Mouse (Mus musculus): ENCODE results near the gene Helb. TPM values are rescaled to one million over a fixed set of nuclear protein-coding genes. Genes with fewer than 3 reads are reported as not detected.

Helb gene
- total and polyA plus RNA-seq, 2 experiments from 2014 or later = 2.1 to 3.9 TPM

- Histone ChIP-seq H3K36me3 (ENCODE audit: insufficient read depth) (no peaks in the 10 kb centered on the region), H3K4me2 (ENCODE audit: low read depth) (no peak overlapping the region), H3K4me1 (ENCODE audit: insufficient read depth) (no peaks in the 10 kb centered on the region), H3K9ac (no peak overlapping the region), H3K4me3 (ENCODE audit: low read depth, low read length) (no peak overlapping the region), H3K27me3 (ENCODE audit: insufficient read depth, low read length) (no peaks in the 10 kb centered on the region; the same call in 1 of the 2 replicates), H3K9me3 (ENCODE audit: low read length) (no peaks in the 10 kb centered on the region), H3K27ac (ENCODE audit: low read depth, low read length) (no peak overlapping the region)
- ATAC-seq (no peak), DNase-seq (no peak)
- TF ChIP-seq CTCF (IDR thresholded peaks at IDR 0.05; ENCODE audit: low read depth) = no peak
- WGBS = 85% methylated on average over 12 of the region's 12 CpGs
Observed at GRCm38 (mm10) chr10:120136020-120136562, 23.3 kb upstream of the Helb start.

- WGBS = 32% methylated on average over 11 of the region's 11 CpGs
- H3K4me3 ChIP-seq (ENCODE audit: low read depth, low read length) = no peak overlapping the region
- no peak overlapping the region for H3K27ac ChIP-seq (ENCODE audit: low read depth, low read length)
- ATAC-seq (peak; percentile 29; the same call in 1 of the 2 replicates), DNase-seq (no peak)
- H3K4me2 ChIP-seq (ENCODE audit: low read depth) = no peak overlapping the region
- H3K27me3 ChIP-seq (ENCODE audit: insufficient read depth, low read length) = no peaks in the 10 kb centered on the region; the same call in 1 of the 2 replicates
- no peak overlapping the region for H3K9ac ChIP-seq
- no peaks in the 10 kb centered on the region for H3K36me3 ChIP-seq (ENCODE audit: insufficient read depth)
- no peaks in the 10 kb centered on the region for H3K9me3 ChIP-seq (ENCODE audit: low read length)
- no peaks in the 10 kb centered on the region for H3K4me1 ChIP-seq (ENCODE audit: insufficient read depth)
- TF ChIP-seq CTCF (IDR thresholded peaks at IDR 0.05; ENCODE audit: low read depth) = no peak
Observed at GRCm38 (mm10) chr10:120133697-120134096, 20.9 kb upstream of the Helb start.

GRCm38 (mm10) chr10:120130621-120131020, 17.8 kb upstream of the Helb start:
- TF ChIP-seq CTCF (IDR thresholded peaks at IDR 0.05; ENCODE audit: low read depth) = peak; percentile 70
- peak; percentile 71 for ATAC-seq
- peak; percentile 77 for DNase-seq
- H3K9me3 ChIP-seq (ENCODE audit: low read length) = no peaks in the 10 kb centered on the region
- no peak overlapping the region for H3K9ac ChIP-seq
- H3K27me3 ChIP-seq (ENCODE audit: insufficient read depth, low read length) = no peaks in the 10 kb centered on the region
- H3K4me3 ChIP-seq (ENCODE audit: low read depth, low read length) = no peak overlapping the region
- no peaks in the 10 kb centered on the region for H3K36me3 ChIP-seq (ENCODE audit: insufficient read depth)
- H3K4me2 ChIP-seq (ENCODE audit: low read depth) = no peak overlapping the region
- 63% methylated on average over 16 of the region's 16 CpGs for WGBS
- no peaks in the 10 kb centered on the region for H3K4me1 ChIP-seq (ENCODE audit: insufficient read depth)
- H3K27ac ChIP-seq (ENCODE audit: low read depth, low read length) = no peak overlapping the region

- Histone ChIP-seq H3K4me2 (ENCODE audit: low read depth) (no peak overlapping the region), H3K4me1 (ENCODE audit: insufficient read depth) (no peaks in the 10 kb centered on the region), H3K9ac (no peak overlapping the region), H3K9me3 (ENCODE audit: low read length) (no peaks in the 10 kb centered on the region), H3K27me3 (ENCODE audit: insufficient read depth, low read length) (no peaks in the 10 kb centered on the region), H3K36me3 (ENCODE audit: insufficient read depth) (no peaks in the 10 kb centered on the region), H3K4me3 (ENCODE audit: low read depth, low read length) (no peak overlapping the region), H3K27ac (ENCODE audit: low read depth, low read length) (no peak overlapping the region)
- TF ChIP-seq CTCF (IDR thresholded peaks at IDR 0.05; ENCODE audit: low read depth) = no peak
- 49% methylated on average over 13 of the region's 13 CpGs for WGBS
- DNase-seq = no peak
- ATAC-seq = no peak
Observed at GRCm38 (mm10) chr10:120128601-120129277, 16.0 kb upstream of the Helb start.

GRCm38 (mm10) chr10:120125465-120125857, 12.7 kb upstream of the Helb start:
- Histone ChIP-seq H3K27ac (ENCODE audit: low read depth, low read length) (no peak overlapping the region), H3K9ac (no peak overlapping the region), H3K4me2 (ENCODE audit: low read depth) (no peak overlapping the region), H3K4me3 (ENCODE audit: low read depth, low read length) (no peak overlapping the region), H3K9me3 (ENCODE audit: low read length) (no peaks in the 10 kb centered on the region), H3K27me3 (ENCODE audit: insufficient read depth, low read length) (no peaks in the 10 kb centered on the region), H3K36me3 (ENCODE audit: insufficient read depth) (no peaks in the 10 kb centered on the region), H3K4me1 (ENCODE audit: insufficient read depth) (no peaks in the 10 kb centered on the region)
- ATAC-seq (no peak), DNase-seq (no peak)
- 80% methylated on average over 10 of the region's 10 CpGs for WGBS
- TF ChIP-seq CTCF (IDR thresholded peaks at IDR 0.05; ENCODE audit: low read depth) = no peak

GRCm38 (mm10) chr10:120124801-120125464, 12.1 kb upstream of the Helb start:
- H3K9ac ChIP-seq = no peak overlapping the region
- no peak overlapping the region for H3K27ac ChIP-seq (ENCODE audit: low read depth, low read length)
- DNase-seq (peak; percentile 88), ATAC-seq (peak; percentile 79)
- no peaks in the 10 kb centered on the region for H3K27me3 ChIP-seq (ENCODE audit: insufficient read depth, low read length)
- H3K4me3 ChIP-seq (ENCODE audit: low read depth, low read length) = no peak overlapping the region
- H3K4me1 ChIP-seq (ENCODE audit: insufficient read depth) = no peaks in the 10 kb centered on the region
- WGBS = 52% methylated on average over 7 of the region's 7 CpGs
- peak; percentile 90 for TF ChIP-seq CTCF (IDR thresholded peaks at IDR 0.05; ENCODE audit: low read depth)
- H3K9me3 ChIP-seq (ENCODE audit: low read length) = no peaks in the 10 kb centered on the region
- no peaks in the 10 kb centered on the region for H3K36me3 ChIP-seq (ENCODE audit: insufficient read depth)
- H3K4me2 ChIP-seq (ENCODE audit: low read depth) = no peak overlapping the region

- WGBS = 87% methylated on average over 3 of the region's 3 CpGs
- Histone ChIP-seq H3K27me3 (ENCODE audit: insufficient read depth, low read length) (no peaks in the 10 kb centered on the region), H3K4me3 (ENCODE audit: low read depth, low read length) (no peak overlapping the region), H3K4me2 (ENCODE audit: low read depth) (no peak overlapping the region), H3K27ac (ENCODE audit: low read depth, low read length) (no peak overlapping the region), H3K9ac (no peak overlapping the region), H3K36me3 (ENCODE audit: insufficient read depth) (no peaks in the 10 kb centered on the region), H3K9me3 (ENCODE audit: low read length) (no peaks in the 10 kb centered on the region), H3K4me1 (ENCODE audit: insufficient read depth) (no peaks in the 10 kb centered on the region)
- no peak for TF ChIP-seq CTCF (IDR thresholded peaks at IDR 0.05; ENCODE audit: low read depth)
- ATAC-seq = no peak
- no peak for DNase-seq
Observed at GRCm38 (mm10) chr10:120123721-120124120, 10.9 kb upstream of the Helb start.
